Mouse (Mus musculus) small intestine, adult 2 months (tissue): ENCODE measurements around the gene Stx3. TPM values are rescaled to one million over a fixed set of nuclear protein-coding genes. Genes with fewer than 3 reads are reported as not detected.

ENCODE experiments used
- H3K27ac ChIP-seq: fragments of 200-500 bp; 2 replicates; pipeline ENCODE4 v1.5.1; 2012; ENCODE audit warnings: low read depth, low read length, control low read depth, inconsistent platforms; ENCODE audit not compliant: insufficient read depth
- H3K27me3 ChIP-seq: fragments of 200-500 bp; 2 replicates; pipeline ENCODE4 v1.6.1; 2012; ENCODE audit warnings: mild to moderate bottlenecking, moderate library complexity, low read length, inconsistent platforms; ENCODE audit not compliant: control insufficient read depth, insufficient read depth
- H3K36me3 ChIP-seq: fragments of 200-500 bp; 2 replicates; pipeline ENCODE4 v1.6.1; 2012; ENCODE audit warnings: mild to moderate bottlenecking, low read length, control low read depth, inconsistent platforms; ENCODE audit not compliant: control insufficient read depth, insufficient read depth
- H3K4me1 ChIP-seq: fragments of 200-500 bp; 2 replicates; pipeline ENCODE4 v1.6.1; 2012; ENCODE audit warnings: low read length, inconsistent platforms, mixed read lengths; ENCODE audit not compliant: control insufficient read depth, insufficient read depth, insufficient read length
- H3K4me3 ChIP-seq: fragments of 200-500 bp; 2 replicates; pipeline ENCODE4 v1.5.1; 2012; ENCODE audit warnings: low read depth, mild to moderate bottlenecking, control low read depth, inconsistent platforms, low read length, moderate library complexity
- CTCF ChIP-seq: fragments of 200-500 bp; IDR thresholded peaks from 2 replicates; pipeline ENCODE4 v1.5.1; 2012; ENCODE audit warnings: low read depth, mild to moderate bottlenecking, control low read depth, inconsistent platforms, low read length, moderate library complexity, mixed read lengths; ENCODE audit not compliant: insufficient replicate concordance, insufficient read length; ENCODE audit errors: extremely low read depth
- POLR2A ChIP-seq: fragments of 200-500 bp; IDR thresholded peaks from 2 replicates; pipeline ENCODE4 v1.6.1; 2012; ENCODE audit warnings: low read depth, mild to moderate bottlenecking, control low read depth, inconsistent platforms, low read length, moderate library complexity
- WGBS: fragments of 180-500 bp; shearing (Covaris S2); methylation state at CpG from one replicate; pipeline ENCODE4 v1.1.7; 2018; 5-methylcytosine and 5-hydroxymethylcytosine counted together
- polyA plus RNA-seq: library from polyadenylated mRNA; depleted of rRNA; stranded (reverse); fragments of >200 nt; gene quantifications from 2 replicates; pipeline ENCODE4 v1.2.3, GENCODE M21; 2012

Stx3 gene
- polyA plus RNA-seq, 1 experiment, result 38.0 TPM

DNA sequence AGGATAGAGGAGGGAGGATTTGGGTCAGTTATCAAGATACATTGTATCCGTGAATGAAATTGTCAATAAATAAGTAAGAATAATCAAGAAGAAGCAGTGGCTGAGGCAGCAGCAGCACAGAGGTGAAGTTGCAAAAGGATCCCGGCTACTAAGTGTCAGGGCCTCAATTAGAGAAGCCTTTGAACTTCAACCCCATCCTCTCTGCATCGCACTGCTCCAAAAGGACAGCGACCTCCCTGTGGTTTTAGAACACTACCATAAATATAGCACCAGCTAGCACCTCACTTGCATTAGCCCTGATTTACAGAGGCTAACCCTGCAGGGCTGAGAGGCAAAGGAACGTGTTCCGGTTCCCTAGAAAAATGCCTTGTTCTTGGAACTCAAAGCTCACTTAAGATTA is 2.5 kb downstream of the Stx3 start:
- Histone ChIP-seq H3K27ac (peak overlapping the region; percentile 69), H3K27me3 (no peaks in the 10 kb centered on the region), H3K36me3 (0 out of 2 replicates have a peak, but pooled peaks cover 5% of the 10 kb centered on the region), H3K4me1 (peaks cover 21% of the 10 kb centered on the region; the same call in 1 of the 2 replicates), H3K4me3 (no peak overlapping the region)
- no peak for TF ChIP-seq CTCF
- no peak for TF ChIP-seq POLR2A
- 43% methylated on average over 6 of the region's 6 CpGs for WGBS

- WGBS, result 58% methylated on average over 6 of the region's 6 CpGs
- H3K4me1 ChIP-seq, result peaks cover 23% of the 10 kb centered on the region; the same call in 1 of the 2 replicates
- no peak for TF ChIP-seq POLR2A
- TF ChIP-seq CTCF, result no peak
- no peak overlapping the region for H3K4me3 ChIP-seq
- H3K27me3 ChIP-seq, result no peaks in the 10 kb centered on the region
- 0 out of 2 replicates have a peak, but pooled peaks cover 5% of the 10 kb centered on the region for H3K36me3 ChIP-seq
- H3K27ac ChIP-seq, result peak overlapping the region; percentile 52
Measured at GRCm38 (mm10) chr19:11814742-11815333, 4.4 kb downstream of the Stx3 start.

- Histone ChIP-seq H3K36me3 (0 out of 2 replicates have a peak, but pooled peaks cover 5% of the 10 kb centered on the region), H3K4me3 (no peak overlapping the region), H3K27ac (peak overlapping the region; percentile 49; the same call in 1 of the 2 replicates), H3K27me3 (no peaks in the 10 kb centered on the region), H3K4me1 (peaks cover 23% of the 10 kb centered on the region; the same call in 1 of the 2 replicates)
- no peak for TF ChIP-seq CTCF
- no peak for TF ChIP-seq POLR2A
- WGBS, result 63% methylated on average over 8 of the region's 8 CpGs
Measured at GRCm38 (mm10) chr19:11813649-11814048, 5.6 kb downstream of the Stx3 start.

GRCm38 (mm10) chr19:11813136-11813535 is 6.1 kb downstream of the Stx3 start:
- 57% methylated on average over 4 of the region's 4 CpGs for WGBS
- Histone ChIP-seq H3K4me1 (peaks cover 23% of the 10 kb centered on the region; the same call in 1 of the 2 replicates), H3K36me3 (0 out of 2 replicates have a peak, but pooled peaks cover 5% of the 10 kb centered on the region), H3K27ac (no peak overlapping the region), H3K4me3 (no peak overlapping the region), H3K27me3 (no peaks in the 10 kb centered on the region)
- TF ChIP-seq POLR2A (no peak), CTCF (no peak)

DNA sequence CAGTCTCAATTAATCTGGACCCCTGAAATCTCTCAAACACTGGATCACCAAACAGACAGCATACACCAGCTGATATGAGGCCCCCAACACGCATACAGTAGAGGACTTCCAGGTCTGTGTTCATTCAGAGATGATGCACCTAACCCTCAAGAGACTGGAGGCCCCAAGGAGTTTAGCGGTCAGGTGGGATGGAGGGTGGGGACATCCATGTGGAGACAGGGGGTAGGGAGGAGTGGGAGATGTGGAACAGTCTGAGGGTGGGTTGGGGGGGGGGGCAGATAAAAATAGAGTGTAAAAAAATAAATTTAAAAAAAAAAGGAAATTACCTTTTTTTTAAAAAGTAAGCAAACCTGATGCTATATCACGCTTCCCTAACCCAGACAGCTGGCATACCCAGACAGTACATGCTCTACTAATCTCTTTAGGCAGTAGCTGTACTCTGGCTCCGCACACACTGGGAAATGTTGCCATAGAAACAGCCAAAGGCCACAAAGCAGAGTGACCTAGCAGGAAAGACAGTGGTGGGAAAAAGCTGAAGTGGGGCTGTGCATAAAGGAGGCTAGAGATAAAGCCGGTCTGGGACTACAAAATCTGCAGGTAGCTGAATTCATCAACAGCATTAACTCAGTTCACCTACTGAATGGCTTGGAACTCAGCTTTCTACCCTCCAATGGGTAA is 7.4 kb downstream of the Stx3 start:
- H3K27ac ChIP-seq, result no peak overlapping the region
- TF ChIP-seq POLR2A (no peak), CTCF (no peak)
- H3K27me3 ChIP-seq, result no peaks in the 10 kb centered on the region
- WGBS, result 68% methylated on average over 5 of the region's 5 CpGs
- H3K4me3 ChIP-seq, result no peak overlapping the region
- H3K36me3 ChIP-seq, result 0 out of 2 replicates have a peak, but pooled peaks cover 5% of the 10 kb centered on the region
- H3K4me1 ChIP-seq, result peaks cover 23% of the 10 kb centered on the region; the same call in 1 of the 2 replicates

- no peaks in the 10 kb centered on the region for H3K27me3 ChIP-seq
- H3K27ac ChIP-seq, result 0 out of 2 replicates have a peak overlapping the region, but pooled peaks have one; percentile 22
- no peak overlapping the region for H3K4me3 ChIP-seq
- H3K36me3 ChIP-seq, result 0 out of 2 replicates have a peak, but pooled peaks cover 3% of the 10 kb centered on the region
- peaks cover 22% of the 10 kb centered on the region; the same call in 1 of the 2 replicates for H3K4me1 ChIP-seq
- 67% methylated on average over 1 of the region's 1 CpGs for WGBS
- TF ChIP-seq CTCF, result no peak
- TF ChIP-seq POLR2A, result no peak
Measured at GRCm38 (mm10) chr19:11810856-11811255, 8.3 kb downstream of the Stx3 start.

DNA sequence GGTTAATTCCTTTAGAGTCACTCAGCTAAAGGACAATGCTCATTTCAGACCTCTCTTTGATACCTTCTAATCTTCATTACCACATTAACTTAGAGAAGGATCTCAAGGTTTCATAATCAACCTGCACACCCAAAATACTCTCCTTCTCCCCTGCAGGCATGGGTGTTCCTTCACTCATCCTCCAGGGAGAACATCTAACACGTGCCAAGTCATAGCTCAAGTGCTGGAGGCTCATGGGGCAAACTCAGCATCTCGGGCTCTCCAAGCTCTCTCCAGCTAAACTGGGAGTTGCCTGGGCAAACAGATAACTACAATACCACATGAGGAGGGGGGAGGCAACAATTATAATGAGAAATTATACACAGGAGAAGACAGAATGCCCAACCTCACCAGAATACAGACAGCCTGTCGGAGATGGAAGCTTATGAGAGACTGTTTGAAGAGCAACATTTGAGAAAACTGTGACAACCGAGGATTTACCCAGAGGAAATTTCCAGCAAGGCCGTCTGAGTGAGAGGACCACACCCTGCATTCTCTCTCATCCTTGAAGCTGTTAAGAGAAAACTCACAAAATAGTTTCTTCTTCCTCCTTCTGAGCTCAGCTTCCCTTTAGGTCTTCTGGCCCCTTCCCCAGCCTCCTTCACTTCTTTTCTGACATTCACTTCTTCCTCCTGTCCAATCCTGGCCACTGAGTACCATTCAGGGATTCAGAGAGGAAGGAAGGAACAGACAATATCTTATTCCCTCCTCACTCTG is 9.0 kb downstream of the Stx3 start:
- Histone ChIP-seq H3K36me3 (0 out of 2 replicates have a peak, but pooled peaks cover 3% of the 10 kb centered on the region), H3K4me1 (peaks cover 18% of the 10 kb centered on the region; the same call in 1 of the 2 replicates), H3K27me3 (no peaks in the 10 kb centered on the region), H3K27ac (0 out of 2 replicates have a peak overlapping the region, but pooled peaks have one; percentile 22), H3K4me3 (no peak overlapping the region)
- WGBS, result 56% methylated on average over 5 of the region's 5 CpGs
- TF ChIP-seq CTCF (no peak), POLR2A (no peak)
